Mouse (Mus musculus) fat pad, adult 2 months (tissue): ENCODE results near the gene Prkg1.
A peak's percentile ranks its signal among the peaks of the same experiment; 100 is the strongest.

Source experiments
- DNase-seq: peaks from one replicate; pipeline ENCODE4 v3.0.0-alpha.2; 2011; ENCODE audit warnings: low read depth, low spot score; ENCODE audit errors: extremely low read depth

The Prkg1 gene

GRCm38 (mm10) chr19:31180757-31181156, 584.1 kb downstream of the Prkg1 start:
- no peak for DNase-seq

GRCm38 (mm10) chr19:31177279-31177922, 587.4 kb downstream of the Prkg1 start:
- no peak for DNase-seq

- DNase-seq: no peak
Observed at GRCm38 (mm10) chr19:31170985-31171384, 593.8 kb downstream of the Prkg1 start.

GRCm38 (mm10) chr19:31158944-31159460, 605.8 kb downstream of the Prkg1 start:
- DNase-seq: no peak

GRCm38 (mm10) chr19:31153399-31153798, 611.4 kb downstream of the Prkg1 start:
- no peak for DNase-seq

GRCm38 (mm10) chr19:31149902-31150301, 614.9 kb downstream of the Prkg1 start:
- no peak for DNase-seq

- DNase-seq: no peak
Observed at GRCm38 (mm10) chr19:31147457-31147856, 617.4 kb downstream of the Prkg1 start.

- DNase-seq: no peak
Observed at GRCm38 (mm10) chr19:31146156-31146555, 618.7 kb downstream of the Prkg1 start.

- no peak for DNase-seq
Observed at GRCm38 (mm10) chr19:31141905-31142304, 622.9 kb downstream of the Prkg1 start.

- DNase-seq: no peak
Observed at GRCm38 (mm10) chr19:31136316-31136715, 628.5 kb downstream of the Prkg1 start.

- DNase-seq: no peak
Observed at GRCm38 (mm10) chr19:31132614-31133013, 632.2 kb downstream of the Prkg1 start.

- no peak for DNase-seq
Observed at GRCm38 (mm10) chr19:31124628-31125027, 640.2 kb downstream of the Prkg1 start.

- no peak for DNase-seq
Observed at GRCm38 (mm10) chr19:31114690-31115089, 650.1 kb downstream of the Prkg1 start.

GRCm38 (mm10) chr19:31106835-31107554, 657.8 kb downstream of the Prkg1 start:
- DNase-seq: no peak

- DNase-seq: no peak
Observed at GRCm38 (mm10) chr19:31106036-31106435, 658.8 kb downstream of the Prkg1 start.

GRCm38 (mm10) chr19:31104764-31105163, 660.1 kb downstream of the Prkg1 start:
- DNase-seq: no peak

- no peak for DNase-seq
Observed at GRCm38 (mm10) chr19:31099369-31099768, 665.5 kb downstream of the Prkg1 start.

- no peak for DNase-seq
Observed at GRCm38 (mm10) chr19:31097857-31098256, 667.0 kb downstream of the Prkg1 start.

- no peak for DNase-seq
Observed at GRCm38 (mm10) chr19:31083761-31084160, 681.1 kb downstream of the Prkg1 start.

- peak; percentile 80 for DNase-seq
Observed at GRCm38 (mm10) chr19:31082662-31083429, 682.0 kb downstream of the Prkg1 start, which contains the start of gene Cstf2t. TSS of gene Cstf2t (plus strand) at chr19:31082837.

GRCm38 (mm10) chr19:31082226-31082625, 682.6 kb downstream of the Prkg1 start:
- no peak for DNase-seq
